Mouse (Mus musculus): Measurements from ENCODE around the gene Grm7. TPM values are rescaled to one million over a fixed set of nuclear protein-coding genes. Genes with fewer than 3 reads are reported as not detected.
A peak's percentile ranks its signal among the peaks of the same experiment; 100 is the strongest.

Gene Grm7
- polyA plus RNA-seq, 1 experiment from 2014 or later: 3.2 TPM

- Histone ChIP-seq H3K9ac (no peak overlapping the region), H3K27me3 (no peaks in the 10 kb centered on the region), H3K4me3 (replicated peaks) (no peak overlapping the region), H3K36me3 (replicated peaks) (no peaks in the 10 kb centered on the region), H3K27ac (no peak overlapping the region), H3K9me3 (no peaks in the 10 kb centered on the region), H3K4me1 (no peaks in the 10 kb centered on the region), H3K4me2 (no peak overlapping the region)
- no peak for ATAC-seq (ENCODE audit: low FRiP score)
- WGBS: 57% methylated on average over 3 of the region's 3 CpGs
Observed at GRCm38 (mm10) chr6:111258256-111258655, 612.9 kb downstream of the Grm7 start.

DNA sequence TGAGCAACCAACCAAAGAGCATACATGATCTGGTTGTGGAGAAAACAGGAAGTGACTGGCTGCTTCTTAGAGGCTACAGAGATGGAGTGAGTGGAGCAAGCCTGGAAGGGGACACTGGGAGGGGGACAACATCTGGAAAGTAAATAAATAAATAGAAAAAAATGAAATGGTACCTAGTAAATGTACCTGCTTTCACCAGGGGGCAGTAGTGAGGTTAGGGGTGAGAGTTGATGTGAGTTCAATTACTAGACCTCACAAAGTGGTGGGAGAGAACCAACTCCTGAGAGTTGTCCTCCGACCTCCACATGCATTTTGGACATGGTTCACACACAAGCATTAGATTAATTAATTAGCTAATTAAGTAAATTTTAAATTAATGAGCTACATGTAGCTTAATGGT is 615.8 kb downstream of the Grm7 start:
- 83% methylated on average over 1 of the region's 1 CpGs for WGBS
- H3K9me3 ChIP-seq: no peaks in the 10 kb centered on the region
- H3K9ac ChIP-seq: no peak overlapping the region
- H3K4me2 ChIP-seq: no peak overlapping the region
- H3K36me3 ChIP-seq (replicated peaks): no peaks in the 10 kb centered on the region
- H3K27ac ChIP-seq: no peak overlapping the region
- H3K4me1 ChIP-seq: no peaks in the 10 kb centered on the region
- no peaks in the 10 kb centered on the region for H3K27me3 ChIP-seq
- H3K4me3 ChIP-seq (replicated peaks): no peak overlapping the region
- ATAC-seq (ENCODE audit: low FRiP score): no peak

GRCm38 (mm10) chr6:111276657-111277056 is 631.3 kb downstream of the Grm7 start:
- no peak overlapping the region for H3K4me3 ChIP-seq (replicated peaks)
- WGBS: 46% methylated on average over 4 of the region's 4 CpGs
- no peak for ATAC-seq (ENCODE audit: low FRiP score)

GRCm38 (mm10) chr6:111278516-111278915 is 633.1 kb downstream of the Grm7 start:
- ATAC-seq (ENCODE audit: low FRiP score): no peak
- Histone ChIP-seq H3K4me2 (no peak overlapping the region), H3K4me1 (no peaks in the 10 kb centered on the region), H3K27me3 (no peaks in the 10 kb centered on the region), H3K9ac (no peak overlapping the region), H3K9me3 (no peaks in the 10 kb centered on the region), H3K36me3 (replicated peaks) (no peaks in the 10 kb centered on the region), H3K4me3 (replicated peaks) (no peak overlapping the region), H3K27ac (no peak overlapping the region)

More at GRCm38 (mm10) chr6:111276657-111277056, 631.3 kb downstream of the Grm7 start:
- Histone ChIP-seq H3K27me3 (no peaks in the 10 kb centered on the region), H3K36me3 (replicated peaks) (no peaks in the 10 kb centered on the region), H3K4me2 (no peak overlapping the region), H3K4me1 (no peaks in the 10 kb centered on the region), H3K27ac (no peak overlapping the region), H3K9ac (no peak overlapping the region), H3K9me3 (no peaks in the 10 kb centered on the region)

DNA sequence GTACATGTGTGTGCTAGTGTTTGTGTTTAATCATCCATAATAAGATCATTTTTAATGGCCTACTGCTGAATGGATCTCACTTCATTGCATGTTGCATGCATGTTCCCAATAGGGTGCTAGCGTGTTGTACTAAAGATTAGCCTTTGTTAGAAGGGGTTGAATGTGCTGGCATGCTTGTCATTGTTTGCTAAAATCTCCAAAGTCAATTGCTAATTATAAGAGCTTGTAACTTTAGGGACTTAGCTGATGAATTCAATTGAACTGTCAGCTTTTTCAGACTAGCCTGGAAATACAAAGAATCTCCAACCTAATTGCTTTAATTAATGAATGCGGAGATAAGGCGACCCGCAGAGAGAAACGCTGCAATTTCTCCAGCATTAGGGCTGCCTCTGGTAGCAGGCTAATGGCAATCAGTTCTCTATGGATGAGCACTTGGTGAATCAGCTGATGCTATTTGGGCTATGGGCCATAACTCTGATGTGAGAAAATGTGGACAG is 648.2 kb downstream of the Grm7 start:
- WGBS: 13% methylated on average over 5 of the region's 5 CpGs

GRCm38 (mm10) chr6:111303912-111304555 is 658.7 kb downstream of the Grm7 start:
- H3K27ac ChIP-seq: no peak overlapping the region
- 0 out of 2 replicates have a peak, but pooled peaks have one; percentile 44 for ATAC-seq (ENCODE audit: low FRiP score)
- WGBS: 34% methylated on average over 3 of the region's 3 CpGs

More for the DNA sequence above, 648.2 kb downstream of the Grm7 start:
- Histone ChIP-seq H3K9me3 (no peaks in the 10 kb centered on the region), H3K4me2 (no peak overlapping the region), H3K27me3 (peaks cover 10% of the 10 kb centered on the region; the same call in 1 of the 2 replicates), H3K4me3 (replicated peaks) (no peak overlapping the region), H3K9ac (no peak overlapping the region), H3K4me1 (no peaks in the 10 kb centered on the region), H3K27ac (0 out of 2 replicates have a peak overlapping the region, but pooled peaks have one; percentile 25), H3K36me3 (replicated peaks) (no peaks in the 10 kb centered on the region)
- peak; percentile 88; the same call in 1 of the 2 replicates for ATAC-seq (ENCODE audit: low FRiP score)

DNA sequence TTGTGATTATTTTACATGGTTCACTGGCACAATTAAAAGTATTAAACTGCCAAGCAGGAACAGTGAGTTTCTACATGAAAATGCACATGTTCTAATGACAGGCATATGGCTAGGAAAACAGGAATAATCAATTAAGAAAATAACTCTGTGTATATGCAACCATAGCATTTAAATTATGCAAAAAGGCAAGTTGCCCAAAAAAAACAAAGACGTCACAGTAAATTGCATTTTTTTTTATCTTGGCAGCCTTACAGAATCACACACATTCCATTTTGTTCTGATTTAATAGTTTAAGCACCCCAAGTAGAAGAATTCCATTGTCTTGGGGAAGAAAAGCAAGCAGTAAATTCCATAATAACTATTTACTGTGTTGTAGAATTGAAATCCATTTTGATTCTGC is 716.3 kb downstream of the Grm7 start:
- Histone ChIP-seq H3K9ac (no peak overlapping the region), H3K9me3 (no peaks in the 10 kb centered on the region), H3K4me3 (replicated peaks) (no peak overlapping the region), H3K27me3 (no peaks in the 10 kb centered on the region), H3K4me2 (no peak overlapping the region), H3K27ac (no peak overlapping the region), H3K36me3 (replicated peaks) (no peaks in the 10 kb centered on the region), H3K4me1 (no peaks in the 10 kb centered on the region)
- 70% methylated on average over 1 of the region's 1 CpGs for WGBS
- no peak for ATAC-seq (ENCODE audit: low FRiP score)

More at GRCm38 (mm10) chr6:111303912-111304555, 658.7 kb downstream of the Grm7 start:
- no peaks in the 10 kb centered on the region for H3K9me3 ChIP-seq
- H3K4me2 ChIP-seq: no peak overlapping the region
- H3K4me1 ChIP-seq: peaks cover 3% of the 10 kb centered on the region; the same call in 1 of the 2 replicates
- no peak overlapping the region for H3K9ac ChIP-seq
- no peaks in the 10 kb centered on the region for H3K36me3 ChIP-seq (replicated peaks)
- no peak overlapping the region for H3K4me3 ChIP-seq (replicated peaks)
- H3K27me3 ChIP-seq: no peaks in the 10 kb centered on the region

DNA sequence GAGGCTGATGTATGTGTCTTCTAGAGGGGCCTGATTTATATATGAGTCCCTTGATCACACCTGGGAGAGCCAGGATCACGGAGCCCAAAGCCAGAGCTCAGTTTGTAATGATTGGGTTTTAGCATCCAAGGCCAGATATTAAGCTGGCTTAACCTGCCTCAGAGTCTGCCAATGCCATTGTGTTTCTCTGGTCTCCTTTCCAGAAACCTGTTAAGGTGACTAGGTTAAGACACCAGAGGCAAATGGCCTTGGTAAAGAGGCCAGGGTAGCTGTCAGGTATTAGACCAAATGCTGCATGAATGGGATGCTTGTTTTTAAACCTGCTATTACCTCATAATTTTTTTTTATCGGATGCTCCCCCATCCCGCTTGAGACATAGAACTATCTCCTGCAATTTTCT is 722.7 kb downstream of the Grm7 start:
- no peak for ATAC-seq (ENCODE audit: low FRiP score)

GRCm38 (mm10) chr6:111368551-111368950 is 723.2 kb downstream of the Grm7 start:
- Histone ChIP-seq H3K27me3 (no peaks in the 10 kb centered on the region), H3K4me3 (replicated peaks) (no peak overlapping the region), H3K9ac (no peak overlapping the region), H3K9me3 (no peaks in the 10 kb centered on the region), H3K27ac (no peak overlapping the region), H3K36me3 (replicated peaks) (no peaks in the 10 kb centered on the region), H3K4me2 (no peak overlapping the region), H3K4me1 (peaks cover 25% of the 10 kb centered on the region)
- ATAC-seq (ENCODE audit: low FRiP score): no peak
- WGBS: 84% methylated on average over 3 of the region's 3 CpGs

More for the DNA sequence above, 722.7 kb downstream of the Grm7 start:
- H3K27ac ChIP-seq: no peak overlapping the region
- H3K9ac ChIP-seq: no peak overlapping the region
- H3K4me1 ChIP-seq: peaks cover 24% of the 10 kb centered on the region
- H3K36me3 ChIP-seq (replicated peaks): no peaks in the 10 kb centered on the region
- H3K4me2 ChIP-seq: no peak overlapping the region
- H3K27me3 ChIP-seq: no peaks in the 10 kb centered on the region
- no peak overlapping the region for H3K4me3 ChIP-seq (replicated peaks)
- 92% methylated on average over 3 of the region's 3 CpGs for WGBS
- H3K9me3 ChIP-seq: no peaks in the 10 kb centered on the region

GRCm38 (mm10) chr6:111369013-111369412 is 723.6 kb downstream of the Grm7 start:
- 59% methylated on average over 2 of the region's 2 CpGs for WGBS
- no peak overlapping the region for H3K4me3 ChIP-seq (replicated peaks)
- 0 out of 2 replicates have a peak overlapping the region, but pooled peaks have one; percentile 46 for H3K27ac ChIP-seq
- H3K36me3 ChIP-seq (replicated peaks): no peaks in the 10 kb centered on the region
- peak; percentile 39; the same call in 1 of the 2 replicates for ATAC-seq (ENCODE audit: low FRiP score)
- H3K9me3 ChIP-seq: no peaks in the 10 kb centered on the region
- no peak overlapping the region for H3K9ac ChIP-seq
- H3K4me2 ChIP-seq: no peak overlapping the region
- peaks cover 25% of the 10 kb centered on the region for H3K4me1 ChIP-seq
- no peaks in the 10 kb centered on the region for H3K27me3 ChIP-seq

DNA sequence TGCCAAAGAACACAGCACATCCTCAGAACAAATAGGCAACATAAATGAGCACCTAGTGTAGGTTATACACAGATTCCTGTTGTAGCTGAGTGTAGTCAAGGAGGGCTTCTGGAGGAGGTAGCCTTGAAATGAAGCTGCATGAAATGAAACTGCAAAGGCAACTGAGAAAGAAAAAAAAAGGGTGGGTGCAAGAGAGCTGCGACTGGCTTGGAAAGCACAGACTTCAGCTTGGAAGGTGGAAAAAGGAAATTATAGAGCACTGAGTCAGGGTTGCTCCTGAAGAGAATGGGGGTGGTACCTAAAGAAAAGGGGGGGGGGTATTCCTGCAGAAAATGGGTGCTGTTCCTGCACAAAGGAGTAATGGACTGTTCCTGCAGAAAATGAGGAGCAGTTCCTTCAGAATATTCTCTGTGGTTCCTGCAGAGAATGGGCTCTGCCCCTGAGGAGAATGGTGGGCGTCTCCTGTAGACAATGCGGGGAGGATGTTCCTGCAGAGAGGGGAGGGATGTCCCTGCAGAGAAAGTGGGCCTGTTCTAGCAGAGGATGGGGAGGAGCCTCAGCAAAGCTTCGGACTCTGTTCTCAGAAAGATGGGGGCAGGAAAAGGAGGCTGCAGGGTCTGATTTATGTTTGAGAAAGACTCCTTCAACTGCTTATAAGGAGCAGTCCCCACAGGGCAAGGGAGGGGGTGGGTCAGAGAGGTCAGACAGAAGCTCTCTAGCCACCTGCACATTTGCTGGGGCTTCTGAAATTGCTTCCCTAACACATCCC is 726.4 kb downstream of the Grm7 start:
- Histone ChIP-seq H3K9me3 (no peaks in the 10 kb centered on the region), H3K36me3 (replicated peaks) (no peaks in the 10 kb centered on the region), H3K4me3 (replicated peaks) (no peak overlapping the region), H3K4me1 (peaks cover 25% of the 10 kb centered on the region), H3K27ac (no peak overlapping the region), H3K9ac (no peak overlapping the region), H3K27me3 (no peaks in the 10 kb centered on the region), H3K4me2 (no peak overlapping the region)
- 10% methylated on average over 4 of the region's 4 CpGs for WGBS
- ATAC-seq (ENCODE audit: low FRiP score): no peak; the same call in 1 of the 2 replicates

- Histone ChIP-seq H3K4me2 (no peak overlapping the region), H3K27ac (peak overlapping the region; percentile 38), H3K36me3 (replicated peaks) (no peaks in the 10 kb centered on the region), H3K9me3 (no peaks in the 10 kb centered on the region), H3K9ac (no peak overlapping the region), H3K27me3 (no peaks in the 10 kb centered on the region), H3K4me1 (peaks cover 25% of the 10 kb centered on the region), H3K4me3 (replicated peaks) (no peak overlapping the region)
- ATAC-seq (ENCODE audit: low FRiP score): peak; percentile 71
- 33% methylated on average over 11 of the region's 11 CpGs for WGBS
Observed at GRCm38 (mm10) chr6:111372626-111373380, 727.4 kb downstream of the Grm7 start.

Measured in forebrain, embryonic 12.5 days (tissue).